Mouse (Mus musculus) brain, embryonic 14.5 days (tissue): ENCODE data around the gene Trpc5os. TPM values are rescaled to one million over a fixed set of nuclear protein-coding genes. Genes with fewer than 3 reads are reported as not detected.

Source experiments
- DNase-seq: peaks from one replicate; pipeline ENCODE4 v3.0.0-alpha.2; 2011; ENCODE audit warnings: low read depth
- CTCF ChIP-seq: fragments of 200-500 bp; IDR thresholded peaks from 2 replicates; pipeline ENCODE4 v1.5.1; 2012; ENCODE audit warnings: inconsistent platforms, mild to moderate bottlenecking, moderate library complexity, borderline replicate concordance; ENCODE audit not compliant: insufficient read depth, insufficient read length; ENCODE audit errors: extremely low read depth
- POLR2A ChIP-seq: fragments of 200-500 bp; IDR thresholded peaks from 2 replicates; pipeline ENCODE4 v1.6.1; 2012; ENCODE audit warnings: mild to moderate bottlenecking, inconsistent platforms, borderline replicate concordance; ENCODE audit not compliant: poor library complexity, insufficient read depth, insufficient read length, severe bottlenecking; ENCODE audit errors: extremely low read depth
- polyA plus RNA-seq: library from polyadenylated mRNA; depleted of rRNA; stranded (reverse); fragments of >200 nt; gene quantifications from 2 replicates; pipeline ENCODE4 v1.2.3, GENCODE M21; 2012; rRNA removed

The Trpc5os gene
- not detected in 2 replicates for polyA plus RNA-seq

GRCm38 (mm10) chrX:144456281-144456680 is at the start of gene Trpc5os:
Gene Trpc5os, plus strand, starts transcription at chrX:144456581.
- TF ChIP-seq CTCF (no peak), POLR2A (no peak)
- no peak for DNase-seq

- DNase-seq: no peak
- TF ChIP-seq POLR2A: no peak
- TF ChIP-seq CTCF: no peak
Observed at GRCm38 (mm10) chrX:144408036-144408435, 48.3 kb upstream of the Trpc5os start.

GRCm38 (mm10) chrX:144420259-144420658 is 36.1 kb upstream of the Trpc5os start:
- no peak for DNase-seq
- TF ChIP-seq POLR2A (no peak), CTCF (no peak)

GRCm38 (mm10) chrX:144421091-144421490 is 35.3 kb upstream of the Trpc5os start:
- no peak for TF ChIP-seq POLR2A
- TF ChIP-seq CTCF: no peak
- no peak for DNase-seq

GRCm38 (mm10) chrX:144423848-144424247 is 32.5 kb upstream of the Trpc5os start:
- TF ChIP-seq POLR2A (no peak), CTCF (no peak)
- no peak for DNase-seq

- TF ChIP-seq POLR2A (no peak), CTCF (no peak)
- DNase-seq: peak; percentile 46
Observed at GRCm38 (mm10) chrX:144464416-144464815, 8.0 kb downstream of the Trpc5os start.

- no peak for TF ChIP-seq CTCF
- TF ChIP-seq POLR2A: no peak
- DNase-seq: no peak
Observed at GRCm38 (mm10) chrX:144491394-144491793, 35.0 kb downstream of the Trpc5os start.

GRCm38 (mm10) chrX:144523239-144523638 is 66.9 kb downstream of the Trpc5os start:
- no peak for DNase-seq
- TF ChIP-seq POLR2A: no peak
- TF ChIP-seq CTCF: no peak

GRCm38 (mm10) chrX:144526042-144526441 is 69.7 kb downstream of the Trpc5os start:
- DNase-seq: no peak
- TF ChIP-seq POLR2A (no peak), CTCF (no peak)

Other genes with a start within 250 kb of the Trpc5os start
- gene Alg13, start 138.8 kb upstream of the Trpc5os start, polyA plus RNA-seq: 16.6 and 17.2 TPM in 2 replicates
- 1.1 and 2.7 TPM in 2 replicates for gene Trpc5, start 231.6 kb downstream of the Trpc5os start, polyA plus RNA-seq
- gene Rtl4, start 232.3 kb downstream of the Trpc5os start, polyA plus RNA-seq: 0.49 and 0.56 TPM in 2 replicates